Mouse (Mus musculus): ENCODE data around the gene Slc25a11. TPM values are rescaled to one million over a fixed set of nuclear protein-coding genes. Genes with fewer than 3 reads are reported as not detected.

The Slc25a11 gene
- polyA plus RNA-seq, 1 experiment from 2014 or later, result 174 TPM

DNA sequence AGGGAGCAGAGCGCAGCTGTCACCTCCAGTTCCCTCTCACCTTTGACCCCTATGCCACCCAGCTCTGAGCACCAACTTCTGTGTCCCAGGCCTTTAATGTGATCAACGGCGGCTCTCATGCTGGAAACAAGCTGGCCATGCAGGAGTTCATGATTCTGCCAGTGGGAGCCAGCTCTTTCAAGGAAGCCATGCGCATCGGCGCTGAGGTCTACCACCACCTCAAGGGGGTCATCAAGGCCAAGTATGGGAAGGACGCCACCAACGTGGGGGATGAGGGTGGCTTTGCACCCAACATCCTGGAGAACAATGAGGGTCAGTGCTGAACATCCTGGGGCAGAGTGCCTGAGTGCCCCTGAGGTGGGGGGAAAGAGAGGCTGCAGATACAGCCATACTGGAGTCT lies 13.3 kb upstream of the Slc25a11 start:
- H3K27me3 ChIP-seq (replicated peaks; ENCODE audit: control insufficient read depth, insufficient read depth, low read length), result no peaks in the 10 kb centered on the region
- no peak for ATAC-seq
- no peak overlapping the region for H3K27ac ChIP-seq (ENCODE audit: low read length)
- peaks cover 9% of the 10 kb centered on the region for H3K4me1 ChIP-seq (replicated peaks; ENCODE audit: control insufficient read depth, insufficient read depth, low read length)
- no peak overlapping the region for H3K4me2 ChIP-seq (ENCODE audit: low read length)
- H3K36me3 ChIP-seq (ENCODE audit: control insufficient read depth, insufficient read depth), result peaks cover 26% of the 10 kb centered on the region
- no peaks in the 10 kb centered on the region for H3K9me3 ChIP-seq (ENCODE audit: control insufficient read depth, low read length)
- H3K4me3 ChIP-seq (replicated peaks; ENCODE audit: low read length), result no peak overlapping the region
- no peak overlapping the region for H3K9ac ChIP-seq (replicated peaks; ENCODE audit: low read depth, low read length)
- WGBS, result 94% methylated on average over 8 of the region's 8 CpGs

GRCm38 (mm10) chr11:70658942-70659341 lies 11.7 kb upstream of the Slc25a11 start:
- Histone ChIP-seq H3K4me1 (replicated peaks; ENCODE audit: control insufficient read depth, insufficient read depth, low read length) (peaks cover 14% of the 10 kb centered on the region), H3K36me3 (ENCODE audit: control insufficient read depth, insufficient read depth) (peaks cover 14% of the 10 kb centered on the region), H3K27me3 (replicated peaks; ENCODE audit: control insufficient read depth, insufficient read depth, low read length) (no peaks in the 10 kb centered on the region), H3K9me3 (ENCODE audit: control insufficient read depth, low read length) (no peaks in the 10 kb centered on the region), H3K4me3 (replicated peaks; ENCODE audit: low read length) (no peak overlapping the region), H3K9ac (replicated peaks; ENCODE audit: low read depth, low read length) (no peak overlapping the region), H3K4me2 (ENCODE audit: low read length) (no peak overlapping the region), H3K27ac (ENCODE audit: low read length) (no peak overlapping the region)
- ATAC-seq, result no peak
- WGBS, result 83% methylated on average over 8 of the region's 8 CpGs

DNA sequence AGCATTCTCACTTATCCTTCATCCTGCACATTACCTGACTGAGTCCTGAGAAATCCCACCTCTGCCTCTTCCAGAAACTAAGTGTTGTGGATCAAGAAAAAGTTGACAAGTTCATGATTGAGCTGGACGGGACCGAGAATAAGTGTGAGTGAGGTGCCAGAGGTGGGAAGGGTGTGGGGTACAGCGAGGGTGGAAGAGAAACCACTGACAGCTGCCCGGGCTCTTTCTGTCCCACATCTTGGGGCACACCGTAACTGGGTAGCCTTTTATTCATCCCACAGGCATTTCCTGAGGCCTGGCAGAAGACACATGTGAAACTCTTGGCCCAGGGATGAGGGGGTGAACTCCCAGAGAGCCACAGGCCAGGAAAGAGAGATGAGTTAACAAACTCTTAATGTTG lies 11.2 kb upstream of the Slc25a11 start:
- Histone ChIP-seq H3K4me3 (replicated peaks; ENCODE audit: low read length) (no peak overlapping the region), H3K27me3 (replicated peaks; ENCODE audit: control insufficient read depth, insufficient read depth, low read length) (no peaks in the 10 kb centered on the region), H3K4me1 (replicated peaks; ENCODE audit: control insufficient read depth, insufficient read depth, low read length) (peaks cover 14% of the 10 kb centered on the region), H3K9ac (replicated peaks; ENCODE audit: low read depth, low read length) (no peak overlapping the region), H3K27ac (ENCODE audit: low read length) (no peak overlapping the region), H3K36me3 (ENCODE audit: control insufficient read depth, insufficient read depth) (peaks cover 12% of the 10 kb centered on the region; the same call in 1 of the 2 replicates), H3K9me3 (ENCODE audit: control insufficient read depth, low read length) (no peaks in the 10 kb centered on the region), H3K4me2 (ENCODE audit: low read length) (no peak overlapping the region)
- 93% methylated on average over 5 of the region's 5 CpGs for WGBS
- no peak for ATAC-seq

DNA sequence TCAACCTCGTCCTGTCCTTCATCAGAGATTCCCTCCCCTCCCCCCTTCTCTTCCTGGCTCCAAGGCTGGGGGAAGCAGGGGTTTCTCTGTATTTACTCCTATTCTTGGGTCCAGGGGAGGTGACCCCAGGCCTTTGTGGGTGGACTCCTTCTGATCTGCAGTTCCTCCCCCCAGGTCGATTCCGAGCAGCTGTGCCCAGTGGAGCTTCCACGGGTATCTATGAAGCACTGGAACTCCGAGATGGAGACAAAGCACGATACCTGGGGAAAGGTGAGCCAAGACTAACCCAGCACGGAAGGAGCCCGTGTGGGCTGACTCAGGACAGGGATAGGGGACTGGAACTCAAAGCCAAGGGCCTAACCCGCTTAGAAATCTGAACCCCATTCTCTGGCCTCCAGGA lies 10.7 kb upstream of the Slc25a11 start:
- H3K27ac ChIP-seq (ENCODE audit: low read length), result no peak overlapping the region
- H3K36me3 ChIP-seq (ENCODE audit: control insufficient read depth, insufficient read depth), result peaks cover 9% of the 10 kb centered on the region; the same call in 1 of the 2 replicates
- H3K27me3 ChIP-seq (replicated peaks; ENCODE audit: control insufficient read depth, insufficient read depth, low read length), result no peaks in the 10 kb centered on the region
- no peak overlapping the region for H3K4me2 ChIP-seq (ENCODE audit: low read length)
- WGBS, result 69% methylated on average over 9 of the region's 9 CpGs
- peaks cover 19% of the 10 kb centered on the region for H3K4me1 ChIP-seq (replicated peaks; ENCODE audit: control insufficient read depth, insufficient read depth, low read length)
- no peak overlapping the region for H3K9ac ChIP-seq (replicated peaks; ENCODE audit: low read depth, low read length)
- H3K9me3 ChIP-seq (ENCODE audit: control insufficient read depth, low read length), result no peaks in the 10 kb centered on the region
- ATAC-seq, result no peak
- H3K4me3 ChIP-seq (replicated peaks; ENCODE audit: low read length), result no peak overlapping the region

- WGBS, result 59% methylated on average over 6 of the region's 6 CpGs
- H3K27me3 ChIP-seq (replicated peaks; ENCODE audit: control insufficient read depth, insufficient read depth, low read length), result no peaks in the 10 kb centered on the region
- H3K9me3 ChIP-seq (ENCODE audit: control insufficient read depth, low read length), result no peaks in the 10 kb centered on the region
- no peak overlapping the region for H3K4me2 ChIP-seq (ENCODE audit: low read length)
- H3K4me1 ChIP-seq (replicated peaks; ENCODE audit: control insufficient read depth, insufficient read depth, low read length), result peaks cover 23% of the 10 kb centered on the region
- peaks cover 6% of the 10 kb centered on the region; the same call in 1 of the 2 replicates for H3K36me3 ChIP-seq (ENCODE audit: control insufficient read depth, insufficient read depth)
- no peak overlapping the region for H3K4me3 ChIP-seq (replicated peaks; ENCODE audit: low read length)
- H3K27ac ChIP-seq (ENCODE audit: low read length), result no peak overlapping the region
- no peak overlapping the region for H3K9ac ChIP-seq (replicated peaks; ENCODE audit: low read depth, low read length)
- ATAC-seq, result no peak
These were observed 10.3 kb upstream of the Slc25a11 start for GRCm38 (mm10) chr11:70657573-70657972.

DNA sequence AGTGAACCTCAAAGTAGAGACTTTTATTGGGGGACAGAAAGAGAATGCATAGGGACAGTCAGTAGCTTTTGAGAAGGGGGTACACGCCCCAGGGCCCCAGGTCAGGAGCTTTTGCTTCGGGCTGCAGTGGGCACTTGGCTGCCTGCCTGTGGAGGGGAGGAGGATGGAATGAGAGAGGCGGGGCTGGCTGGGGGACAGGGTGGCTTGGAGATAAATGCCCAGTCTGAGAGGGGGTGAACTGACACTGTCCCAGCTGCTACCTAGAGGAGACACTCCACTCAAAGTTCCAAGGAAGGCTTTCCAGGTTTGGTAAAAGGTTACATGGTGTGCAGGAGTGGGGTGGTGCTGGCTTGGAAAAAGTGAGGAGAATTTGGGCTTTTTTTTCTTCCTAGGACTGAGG lies 9.7 kb upstream of the Slc25a11 start, which contains the start of gene Eno3:
Eno3 (plus strand) TSS at position 239 of the 400 bp plus-strand sequence.
- Histone ChIP-seq H3K27me3 (replicated peaks; ENCODE audit: control insufficient read depth, insufficient read depth, low read length) (no peaks in the 10 kb centered on the region), H3K4me3 (replicated peaks; ENCODE audit: low read length) (peak within 1 kb of the TSS; percentile 100), H3K4me1 (replicated peaks; ENCODE audit: control insufficient read depth, insufficient read depth, low read length) (peaks cover 29% of the 10 kb centered on the region), H3K27ac (ENCODE audit: low read length) (no peak within 1 kb of the TSS; the same call in 1 of the 2 replicates), H3K36me3 (ENCODE audit: control insufficient read depth, insufficient read depth) (peaks cover 5% of the 10 kb centered on the region; the same call in 1 of the 2 replicates), H3K9ac (replicated peaks; ENCODE audit: low read depth, low read length) (peak within 1 kb of the TSS; percentile 58), H3K4me2 (ENCODE audit: low read length) (peak within 1 kb of the TSS; percentile 98), H3K9me3 (ENCODE audit: control insufficient read depth, low read length) (no peaks in the 10 kb centered on the region)
- 9% methylated on average over 3 of the region's 3 CpGs for WGBS
- no peak for ATAC-seq

DNA sequence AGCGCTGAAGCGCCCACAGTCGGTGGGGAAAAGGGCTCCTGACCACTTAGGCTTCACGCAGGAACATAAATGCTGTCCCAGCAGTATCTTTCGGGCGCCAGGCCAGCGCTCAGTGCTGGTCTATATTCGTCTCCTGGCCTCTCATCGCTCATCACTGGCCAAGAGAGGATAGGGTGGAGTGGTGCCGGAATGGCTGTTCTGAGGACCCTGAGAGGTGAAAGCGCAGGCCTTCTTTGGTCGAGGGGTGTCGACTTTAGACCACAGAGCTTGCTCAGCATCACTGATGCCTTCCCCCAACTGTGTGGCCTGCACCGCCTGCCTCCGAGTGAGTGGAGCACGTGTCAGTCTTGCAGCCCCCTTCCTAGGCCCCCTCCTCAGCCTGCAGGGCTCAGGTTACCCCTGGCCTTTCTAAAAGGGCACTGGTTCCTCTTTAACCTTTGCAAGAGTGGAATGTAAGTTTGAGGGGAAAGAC lies 9.2 kb upstream of the Slc25a11 start:
- Histone ChIP-seq H3K4me2 (ENCODE audit: low read length) (peak overlapping the region; percentile 98), H3K4me1 (replicated peaks; ENCODE audit: control insufficient read depth, insufficient read depth, low read length) (peaks cover 32% of the 10 kb centered on the region), H3K27me3 (replicated peaks; ENCODE audit: control insufficient read depth, insufficient read depth, low read length) (no peaks in the 10 kb centered on the region), H3K9ac (replicated peaks; ENCODE audit: low read depth, low read length) (0 out of 2 replicates have a peak overlapping the region, but pooled peaks have one; percentile 2), H3K36me3 (ENCODE audit: control insufficient read depth, insufficient read depth) (peaks cover 4% of the 10 kb centered on the region; the same call in 1 of the 2 replicates), H3K27ac (ENCODE audit: low read length) (no peak overlapping the region), H3K9me3 (ENCODE audit: control insufficient read depth, low read length) (no peaks in the 10 kb centered on the region), H3K4me3 (replicated peaks; ENCODE audit: low read length) (no peak overlapping the region; the same call in 1 of the 2 replicates)
- 8% methylated on average over 16 of the region's 16 CpGs for WGBS
- no peak for ATAC-seq

- Histone ChIP-seq H3K9me3 (ENCODE audit: control insufficient read depth, low read length) (no peaks in the 10 kb centered on the region), H3K4me1 (replicated peaks; ENCODE audit: control insufficient read depth, insufficient read depth, low read length) (peaks cover 32% of the 10 kb centered on the region), H3K27ac (ENCODE audit: low read length) (peak overlapping the region; percentile 95), H3K4me2 (ENCODE audit: low read length) (peak overlapping the region; percentile 98), H3K36me3 (ENCODE audit: control insufficient read depth, insufficient read depth) (peaks cover 9% of the 10 kb centered on the region), H3K9ac (replicated peaks; ENCODE audit: low read depth, low read length) (peak overlapping the region; percentile 96), H3K4me3 (replicated peaks; ENCODE audit: low read length) (peak overlapping the region; percentile 100), H3K27me3 (replicated peaks; ENCODE audit: control insufficient read depth, insufficient read depth, low read length) (no peaks in the 10 kb centered on the region)
- WGBS, result under 1% methylated on average over 57 of the region's 61 CpGs
- no peak for ATAC-seq
These were observed 8.5 kb upstream of the Slc25a11 start for GRCm38 (mm10) chr11:70655571-70656455.

DNA sequence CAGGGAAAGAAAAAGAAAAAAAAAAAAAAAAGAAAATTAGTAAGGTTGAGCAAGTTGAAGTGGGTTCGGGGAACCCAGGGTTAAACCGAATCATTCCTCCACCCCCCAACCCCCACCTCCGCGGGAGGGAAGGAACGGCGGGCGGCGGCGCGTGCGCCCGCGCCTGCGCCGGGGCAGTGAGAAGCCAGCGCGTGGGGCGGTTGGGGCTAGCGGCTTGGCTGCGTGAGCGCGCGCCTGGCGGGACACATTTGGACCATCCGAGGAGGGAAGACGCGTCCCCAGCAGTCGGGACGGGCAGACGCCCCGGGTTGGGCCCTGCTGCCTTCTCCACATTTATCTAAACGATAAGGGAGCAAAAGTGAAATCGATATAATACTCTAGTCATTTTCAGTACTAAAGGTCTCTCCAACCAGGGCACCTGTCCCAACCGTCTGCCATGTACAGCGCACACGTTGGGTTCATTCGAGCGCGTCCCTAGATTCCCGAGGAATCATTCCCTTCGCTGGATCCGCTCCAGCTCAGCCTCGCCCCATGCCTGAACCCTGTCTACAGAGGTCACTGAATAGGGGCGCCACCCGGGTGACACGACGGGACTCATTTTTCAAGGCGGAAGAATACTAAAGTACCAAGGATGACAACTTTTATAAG lies 7.8 kb upstream of the Slc25a11 start:
- Histone ChIP-seq H3K4me3 (replicated peaks; ENCODE audit: low read length) (peak overlapping the region; percentile 100), H3K27ac (ENCODE audit: low read length) (peak overlapping the region; percentile 95), H3K9me3 (ENCODE audit: control insufficient read depth, low read length) (no peaks in the 10 kb centered on the region), H3K4me2 (ENCODE audit: low read length) (peak overlapping the region; percentile 98), H3K27me3 (replicated peaks; ENCODE audit: control insufficient read depth, insufficient read depth, low read length) (no peaks in the 10 kb centered on the region), H3K4me1 (replicated peaks; ENCODE audit: control insufficient read depth, insufficient read depth, low read length) (peaks cover 32% of the 10 kb centered on the region), H3K9ac (replicated peaks; ENCODE audit: low read depth, low read length) (peak overlapping the region; percentile 96), H3K36me3 (ENCODE audit: control insufficient read depth, insufficient read depth) (peaks cover 15% of the 10 kb centered on the region)
- WGBS, result under 1% methylated on average over 47 of the region's 48 CpGs
- peak; percentile 65 for ATAC-seq

Measured in forebrain, embryonic 16.5 days (tissue).